Mouse (Mus musculus) C2C12 (cell line): ENCODE results near the gene Txnrd1.

Source experiments
- CEBPB ChIP-seq: IDR thresholded peaks from one replicate; pipeline ENCODE4 v1.6.1; 2011; ENCODE audit warnings: low read depth, mild to moderate bottlenecking, control low read depth, moderate library complexity
- CTCF ChIP-seq: IDR thresholded peaks from one replicate; pipeline ENCODE4 v1.5.1; 2011; ENCODE audit not compliant: control insufficient read depth, insufficient read depth, insufficient read length
- MAX ChIP-seq: IDR thresholded peaks from one replicate; pipeline ENCODE4 v1.6.1; 2011; ENCODE audit warnings: mild to moderate bottlenecking, control low read depth
- MYOD1 ChIP-seq: IDR thresholded peaks from one replicate; pipeline ENCODE4 v1.6.1; 2011; ENCODE audit warnings: low read depth; ENCODE audit not compliant: control insufficient read depth, insufficient read length
- MYOG ChIP-seq: IDR thresholded peaks from one replicate; pipeline ENCODE4 v1.6.1; 2011; ENCODE audit not compliant: control insufficient read depth, insufficient read length; ENCODE audit errors: extremely low read depth
- USF1 ChIP-seq: IDR thresholded peaks from one replicate; pipeline ENCODE4 v1.6.1; 2011; ENCODE audit warnings: low read depth, mild to moderate bottlenecking, control low read depth, moderate library complexity

GRCm38 (mm10) chr10:82866356-82866755, 32.6 kb downstream of the Txnrd1 start, which contains the start of gene Eid3:
- no peak for TF ChIP-seq CTCF
- TF ChIP-seq USF1: no peak
- TF ChIP-seq MAX: no peak
- TF ChIP-seq MYOG: no peak
- no peak for TF ChIP-seq MYOD1
- TF ChIP-seq CEBPB: no peak
